Mouse (Mus musculus): ENCODE measurements around the gene Tcta.

Gene Tcta

GRCm38 (mm10) chr9:108267691-108268090, 38.3 kb downstream of the Tcta start:
- DNase-seq = peak; percentile 9 to 12

GRCm38 (mm10) chr9:108266261-108266935, 39.6 kb downstream of the Tcta start:
- no peak for DNase-seq

- peak; percentile 66 to 68 for DNase-seq
Observed at GRCm38 (mm10) chr9:108264191-108264921, 41.6 kb downstream of the Tcta start.

- peak; percentile 100 for DNase-seq
Observed at GRCm38 (mm10) chr9:108263690-108264190, 42.2 kb downstream of the Tcta start, which contains the start of gene Dag1. Gene Dag1 (minus strand): TSS chr9:108263958.

- DNase-seq = peak; percentile 68
Observed at GRCm38 (mm10) chr9:108263131-108263681, 42.8 kb downstream of the Tcta start.

GRCm38 (mm10) chr9:108262494-108263049, 43.4 kb downstream of the Tcta start:
- DNase-seq = peak in 1 of 2 experiments; percentile 15

- no peak for DNase-seq
Observed at GRCm38 (mm10) chr9:108261865-108262264, 44.1 kb downstream of the Tcta start.

GRCm38 (mm10) chr9:108260526-108260925, 45.4 kb downstream of the Tcta start:
- DNase-seq = no peak

Measured in cerebellum, postnatal 10 days (tissue).